Mouse (Mus musculus) spleen, postnatal 10 days (tissue): ENCODE measurements around the gene Chrm4.

Experiments used
- DNase-seq, 2 experiments: peaks; one replicate each; pipeline ENCODE4 v3.0.0; 2021 to 2022; ENCODE audit warnings: low spot score in 2 of 2

Chrm4 gene

DNA sequence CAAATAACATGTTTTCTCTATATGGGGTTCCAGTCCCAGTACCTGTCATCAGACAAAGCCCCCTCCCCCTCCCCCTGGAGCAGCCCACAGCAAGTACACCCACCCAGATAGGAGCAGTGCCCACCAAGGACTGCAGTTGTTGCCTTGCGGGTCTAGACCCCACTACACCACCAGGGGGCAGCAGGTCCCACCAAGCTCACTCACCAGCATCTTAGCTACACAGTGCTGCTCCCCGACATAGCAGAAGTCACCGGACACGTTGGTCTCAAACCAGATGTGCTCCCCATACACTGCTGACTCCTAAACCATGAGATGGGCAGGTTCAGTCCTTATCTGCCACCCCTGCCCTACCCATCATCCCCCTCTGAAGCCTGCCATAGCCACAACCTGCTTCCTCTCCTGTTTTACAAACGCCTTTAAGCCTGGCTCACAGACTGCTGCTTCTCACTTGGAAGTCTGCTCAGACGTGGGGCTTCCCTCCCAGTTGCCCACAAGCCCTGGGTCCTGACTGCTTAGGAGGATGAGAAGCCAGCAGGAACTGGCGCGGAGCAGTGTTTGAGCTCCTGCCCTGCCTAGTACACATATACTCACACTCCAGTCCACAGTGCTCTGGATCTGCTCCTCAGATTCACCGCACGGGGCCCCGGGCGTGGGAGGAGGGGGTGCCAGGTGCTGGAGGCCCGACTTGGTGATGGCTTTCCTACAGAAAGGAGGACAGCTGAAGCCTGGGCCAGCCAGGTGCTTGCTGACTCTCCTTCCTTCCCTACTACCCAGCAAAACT, 17.3 kb downstream of the Chrm4 start:
- peak; percentile 67 to 86 for DNase-seq

DNA sequence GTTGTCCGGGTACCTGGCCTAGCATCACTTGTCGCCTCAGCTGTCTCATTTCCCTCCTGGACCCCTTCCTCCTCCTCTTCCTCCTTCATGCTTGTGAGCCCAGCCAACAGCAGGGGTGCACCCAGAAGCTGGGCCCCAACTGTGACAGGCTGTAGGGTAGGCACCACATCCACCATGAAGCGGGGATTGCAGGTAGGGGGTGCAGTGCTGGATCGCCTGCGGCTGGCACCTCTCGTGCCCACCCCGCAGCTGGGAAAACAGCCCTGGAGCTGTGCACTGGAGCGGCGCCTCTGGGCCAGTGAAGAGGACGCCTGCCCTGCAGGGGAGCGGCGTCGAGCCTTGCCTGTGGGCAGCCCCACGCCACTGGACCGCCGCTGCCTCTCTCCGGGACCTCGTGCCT, 18.4 kb downstream of the Chrm4 start, which contains the start of gene Gm9821:
TSS of gene Gm9821 (plus strand) at position 221 of the 400 bp plus-strand sequence.
- no peak for DNase-seq

DNA sequence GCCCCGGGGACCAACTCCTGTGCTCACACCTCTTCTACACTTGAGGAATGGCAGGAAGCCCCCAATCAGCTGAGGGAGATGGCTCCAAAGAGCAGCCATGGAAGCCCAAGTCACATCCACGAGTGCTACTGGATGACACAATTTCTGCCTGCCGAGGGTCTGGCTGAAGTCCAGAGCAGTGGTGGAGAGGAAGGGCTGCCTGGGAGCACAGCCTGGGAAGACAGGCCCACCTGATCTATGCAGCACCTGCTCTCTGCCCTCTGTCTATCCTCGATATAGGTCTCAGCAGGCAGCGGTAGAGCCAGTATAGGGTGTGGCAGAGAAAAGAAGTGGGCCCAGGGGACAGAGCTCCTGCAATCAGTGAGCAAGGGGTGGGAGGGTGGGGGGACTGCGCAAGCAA, 19.8 kb downstream of the Chrm4 start:
- no peak for DNase-seq

DNA sequence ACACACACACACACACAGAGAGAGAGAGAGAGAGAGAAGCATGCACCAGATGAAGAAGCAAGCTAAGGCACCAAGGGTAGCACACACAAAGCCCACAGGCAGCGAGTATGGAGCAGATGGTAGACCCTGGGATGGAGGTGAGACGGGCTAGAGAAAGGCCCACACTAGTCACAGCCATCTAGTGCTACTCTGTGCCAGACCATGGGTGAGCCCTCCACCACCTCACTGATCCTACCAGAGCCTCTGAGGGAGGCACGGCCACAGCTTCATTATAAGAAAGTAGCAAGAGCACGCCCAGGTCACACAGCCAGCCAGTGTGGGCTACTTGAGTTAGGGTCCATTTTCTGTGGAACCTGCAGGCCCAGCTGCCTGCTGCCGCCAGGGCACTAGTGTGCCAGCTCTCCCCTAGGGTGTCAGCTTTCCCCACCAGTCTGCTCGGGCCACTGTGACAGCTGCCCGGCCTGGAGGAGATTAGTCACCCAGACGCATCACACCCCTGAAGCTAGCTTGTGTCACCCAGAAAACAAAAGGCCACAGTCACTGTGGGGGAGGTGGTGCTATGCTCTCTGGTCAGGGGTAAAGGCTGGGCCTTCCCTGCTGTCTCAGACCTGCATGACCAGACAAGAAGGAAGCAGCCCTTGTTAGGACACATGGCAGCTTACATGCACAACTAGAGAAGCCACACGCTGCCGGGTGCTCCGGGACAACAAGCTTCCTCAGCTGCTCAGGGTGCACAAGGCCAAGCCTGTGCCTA, 20.5 kb downstream of the Chrm4 start:
- no peak for DNase-seq

DNA sequence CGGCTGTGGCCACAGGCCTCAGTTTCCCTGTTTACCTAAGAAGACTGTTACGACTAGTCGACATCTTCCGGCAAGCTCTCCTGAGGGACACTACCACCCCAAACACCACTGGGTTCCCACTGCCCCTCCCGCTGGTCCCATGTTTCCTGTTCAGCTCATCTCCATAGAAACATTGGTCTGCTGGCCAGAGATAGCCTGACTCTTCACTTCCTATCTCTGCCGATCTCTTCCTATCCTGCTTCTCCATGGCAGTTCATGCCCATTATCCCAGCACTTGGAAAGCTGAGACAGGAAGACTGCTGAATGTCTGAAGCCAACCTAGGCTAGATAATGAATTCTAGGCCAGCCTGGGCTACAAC, 21.1 kb downstream of the Chrm4 start:
- peak in 1 of 2 experiments; percentile 44 for DNase-seq

DNA sequence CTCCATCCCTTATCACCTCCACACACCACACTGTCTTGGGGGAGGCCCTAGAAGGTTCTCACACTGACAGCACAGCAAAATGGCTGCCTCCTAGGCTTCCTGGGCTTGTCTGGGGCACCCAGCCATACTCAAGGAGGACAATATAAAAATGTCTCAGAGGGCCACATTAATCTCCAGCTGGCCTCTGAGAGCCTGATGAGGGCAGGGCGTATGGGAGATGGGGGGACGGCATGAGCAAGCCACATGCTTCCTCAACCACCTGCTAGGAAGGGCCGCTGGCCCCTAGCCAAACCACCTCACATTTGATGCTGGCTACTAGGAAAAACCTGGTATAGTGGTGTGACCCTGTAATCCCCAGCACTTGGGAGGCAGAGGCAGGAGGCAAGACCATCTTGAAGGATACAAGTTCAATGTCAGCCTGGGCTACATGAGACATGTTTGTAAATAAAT, 21.8 kb downstream of the Chrm4 start:
- DNase-seq, result peak; percentile 42 to 53

DNA sequence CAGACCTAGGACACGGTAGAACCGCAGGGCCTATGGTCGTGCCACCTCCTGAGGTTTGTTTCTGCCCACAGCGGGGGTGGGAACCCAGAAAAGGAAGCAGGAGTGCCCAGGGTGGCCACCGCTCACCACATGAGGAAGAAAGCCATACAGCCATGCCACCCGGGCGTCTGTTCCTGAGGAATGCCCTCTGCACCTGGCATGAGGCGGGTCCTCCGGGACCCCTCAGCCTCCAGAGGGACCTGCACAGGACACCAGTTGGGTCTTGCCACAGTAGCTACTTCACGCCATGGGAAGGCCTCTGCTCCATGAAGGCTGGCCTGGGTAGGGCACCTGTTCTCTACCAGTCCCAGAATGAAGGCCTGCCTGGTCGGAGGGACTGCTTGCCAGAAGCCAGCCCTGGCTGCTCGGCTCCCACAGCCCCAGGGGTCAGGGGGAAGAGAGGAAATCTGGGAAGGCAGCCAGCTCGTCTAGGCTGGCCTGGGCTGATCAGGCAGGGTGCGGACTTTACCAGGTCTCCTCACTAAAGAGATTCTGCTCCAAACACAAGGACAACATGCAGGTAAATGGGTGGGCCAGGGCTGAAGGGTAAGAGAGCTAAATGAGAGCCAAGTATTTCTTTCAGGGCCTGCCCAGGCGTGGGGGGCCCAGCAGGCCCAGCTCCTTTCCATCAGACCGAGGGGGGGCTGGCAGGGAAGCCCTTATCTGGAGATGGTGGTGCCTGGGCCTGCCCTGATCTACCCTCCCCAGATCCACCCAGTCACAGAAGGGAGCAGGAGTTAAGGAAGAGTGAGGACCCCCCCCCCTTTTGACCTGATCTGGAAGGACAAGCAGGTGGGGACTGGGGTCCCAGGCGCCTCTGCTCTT, 22.6 kb downstream of the Chrm4 start:
- peak in 1 of 2 experiments; percentile 50 for DNase-seq

DNA sequence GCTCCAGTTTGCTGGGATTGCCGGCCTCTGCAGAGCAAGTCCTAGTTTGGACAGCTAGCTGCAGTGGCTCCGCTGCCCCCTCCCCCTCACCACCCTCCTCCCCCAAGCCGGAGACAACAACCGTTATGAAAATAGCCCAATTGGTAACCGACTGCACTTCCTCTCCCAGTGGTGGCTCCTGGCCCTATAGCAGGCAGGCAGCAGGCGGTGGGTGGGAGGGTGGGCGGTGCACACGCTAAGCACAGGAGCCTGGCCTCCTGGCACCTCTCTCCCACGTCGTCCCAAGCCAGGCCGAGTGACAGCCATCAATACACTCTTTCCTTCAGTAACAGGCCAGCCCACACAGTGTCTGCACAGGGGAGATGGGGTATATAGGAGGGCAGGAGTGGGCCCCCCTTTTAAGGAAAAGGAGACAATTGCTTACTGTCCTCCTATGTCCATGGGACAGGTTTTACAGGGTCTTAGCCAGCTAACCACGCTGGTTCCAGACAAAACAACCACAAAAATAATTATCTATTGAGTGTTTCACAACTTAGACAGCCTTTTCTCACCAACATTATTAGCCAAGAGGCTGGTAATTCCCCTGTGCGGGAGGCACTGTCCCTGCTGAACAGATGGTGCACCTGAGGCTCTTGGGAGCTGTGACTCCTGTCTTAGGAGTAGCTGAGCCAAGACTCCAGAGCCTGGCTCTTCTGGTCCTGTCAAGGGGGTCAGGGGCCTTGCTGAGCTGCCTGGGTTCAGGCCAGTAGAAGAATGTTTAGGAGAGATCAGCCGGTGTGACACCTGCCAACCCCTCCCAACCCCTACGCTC, 23.4 kb downstream of the Chrm4 start:
- peak in 1 of 2 experiments; percentile 63 for DNase-seq

DNA sequence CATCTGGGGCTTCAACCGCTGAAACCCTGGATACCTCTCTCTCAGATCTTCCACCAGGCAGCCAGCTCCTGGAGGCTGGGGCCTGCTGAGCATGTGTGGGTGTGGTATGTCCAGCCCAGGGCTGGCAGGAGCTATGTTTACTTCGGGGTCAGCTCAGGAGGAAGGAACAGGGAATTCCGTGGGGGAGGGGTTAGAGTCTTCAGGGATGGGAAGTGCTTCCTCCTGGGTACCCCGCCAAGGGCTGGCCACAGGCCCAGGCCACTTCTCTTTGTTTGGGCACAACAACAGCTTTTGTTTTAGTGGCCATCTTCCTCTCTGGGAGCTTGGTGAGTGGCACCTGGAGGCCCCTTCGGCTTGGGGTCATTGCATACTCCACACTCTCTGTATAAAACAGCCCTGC, 26.8 kb downstream of the Chrm4 start:
- no peak for DNase-seq

DNA sequence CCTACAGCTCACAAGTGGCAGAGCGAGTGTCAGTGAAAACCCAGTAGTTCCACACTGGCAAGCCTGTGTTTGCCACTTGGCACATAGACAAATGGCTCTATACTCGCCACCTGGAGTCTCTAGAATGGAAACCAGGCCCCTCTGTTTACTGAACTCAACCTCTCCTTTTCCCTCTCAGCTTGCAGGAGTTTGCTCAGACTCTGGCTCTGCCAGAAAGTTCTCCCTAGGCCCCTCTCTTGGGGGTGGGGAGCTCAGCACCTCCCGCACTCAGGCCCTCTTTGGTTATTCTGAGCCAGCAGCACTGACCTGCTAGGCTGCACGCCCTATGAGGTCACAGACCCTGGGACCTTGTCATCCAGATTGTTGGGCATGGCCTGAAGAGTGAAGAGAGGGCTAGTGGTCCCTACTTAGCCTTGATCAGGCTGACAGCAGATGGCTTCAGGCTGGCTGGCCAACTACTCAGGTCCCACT, 28.1 kb downstream of the Chrm4 start:
- DNase-seq, result no peak

DNA sequence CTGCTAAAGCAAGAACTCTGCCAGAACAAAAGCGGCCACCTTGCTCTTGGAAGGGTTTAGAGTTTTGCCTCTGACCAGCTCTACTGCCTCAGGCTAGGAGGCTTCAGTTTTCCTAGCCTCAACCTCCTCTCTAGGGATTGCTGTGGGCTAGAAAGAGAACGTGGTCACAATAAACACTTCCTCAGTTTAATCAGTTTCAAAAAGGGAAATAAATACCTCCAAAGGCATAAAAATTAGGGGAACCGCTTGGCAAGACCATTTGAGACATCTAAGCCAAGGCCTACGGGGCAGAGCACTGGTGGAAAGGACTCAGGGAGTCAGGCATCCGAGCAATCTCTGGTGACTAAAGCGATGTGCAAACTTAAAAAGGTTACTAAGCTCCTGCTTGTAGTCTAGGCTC, 28.8 kb downstream of the Chrm4 start:
- DNase-seq, result no peak

DNA sequence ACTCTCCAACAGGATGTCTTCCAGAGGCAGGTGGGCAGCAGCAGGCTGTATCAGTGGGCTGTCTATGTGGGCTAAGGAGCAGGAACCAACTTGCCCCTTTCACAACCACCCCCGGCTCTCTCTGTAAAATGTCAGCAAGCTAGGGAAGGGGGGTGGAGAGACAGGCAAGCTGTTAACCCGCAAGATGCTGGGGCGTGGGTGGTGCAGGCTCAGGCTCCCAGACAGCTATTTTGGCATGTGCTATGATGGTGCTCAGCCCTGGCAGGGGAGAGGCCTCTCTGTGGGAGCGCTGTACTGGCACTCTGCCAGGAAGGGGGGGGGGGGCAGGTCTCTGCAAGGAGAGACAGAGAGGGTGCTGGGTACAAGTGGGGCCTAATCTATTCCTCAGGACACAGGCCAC, 30.0 kb downstream of the Chrm4 start:
- DNase-seq, result peak in 1 of 2 experiments; percentile 51

DNA sequence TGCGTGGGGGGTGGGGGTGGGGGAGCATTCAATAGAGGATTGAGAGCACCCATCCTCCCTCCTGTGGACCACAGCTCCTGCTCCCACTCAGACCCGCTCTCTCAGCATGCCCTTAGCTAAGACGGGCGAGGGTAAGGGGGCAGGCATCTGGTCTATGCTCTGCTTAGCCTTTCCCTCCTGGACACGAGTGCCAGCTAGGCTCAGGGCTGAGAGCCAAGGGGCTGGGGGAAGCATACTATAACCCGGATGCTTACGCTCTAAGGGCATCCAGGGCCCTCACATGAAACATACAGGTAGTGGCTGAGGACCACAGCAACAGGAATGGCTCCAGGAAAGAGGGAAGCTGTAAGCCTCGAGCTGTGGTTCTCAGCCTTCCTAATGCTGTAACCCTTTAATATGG, 31.0 kb downstream of the Chrm4 start:
- no peak for DNase-seq

DNA sequence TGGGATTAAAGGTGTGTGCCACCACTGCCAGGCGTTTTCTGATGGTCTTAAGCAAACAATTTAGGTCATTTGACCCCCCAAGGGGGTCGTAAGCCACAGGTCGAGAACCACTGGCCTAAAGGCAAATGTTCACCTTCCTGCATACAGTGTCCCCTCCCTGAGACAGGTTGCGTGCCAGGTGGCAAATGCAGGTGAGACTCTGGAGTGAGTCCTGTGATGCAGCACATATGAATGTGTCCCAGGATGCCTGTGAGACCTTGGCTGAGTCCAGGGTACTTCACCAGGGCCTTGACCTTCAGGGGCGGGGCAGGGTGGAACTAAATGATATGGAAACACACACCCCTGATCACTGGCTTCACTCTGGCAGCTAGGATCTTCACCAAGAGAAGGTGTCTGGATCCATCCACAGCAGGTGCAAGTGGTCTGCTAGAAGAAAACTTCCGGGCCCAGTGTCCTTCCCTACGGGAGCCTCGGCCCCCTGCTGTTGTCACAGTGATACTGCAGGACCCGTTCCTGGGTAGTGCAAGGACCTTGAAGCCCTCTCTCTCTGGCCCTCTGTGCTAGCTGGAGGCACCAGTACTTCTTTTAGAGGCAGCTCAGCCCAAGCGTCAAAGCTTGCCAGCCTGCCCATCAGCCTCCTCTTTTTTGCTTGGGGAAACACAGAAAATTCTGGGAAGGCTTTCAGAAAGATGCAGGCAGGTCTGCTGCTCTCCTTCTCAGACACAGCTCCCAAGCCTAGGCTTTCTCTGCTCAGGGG, 31.8 kb downstream of the Chrm4 start:
- DNase-seq, result peak; percentile 37 to 70

DNA sequence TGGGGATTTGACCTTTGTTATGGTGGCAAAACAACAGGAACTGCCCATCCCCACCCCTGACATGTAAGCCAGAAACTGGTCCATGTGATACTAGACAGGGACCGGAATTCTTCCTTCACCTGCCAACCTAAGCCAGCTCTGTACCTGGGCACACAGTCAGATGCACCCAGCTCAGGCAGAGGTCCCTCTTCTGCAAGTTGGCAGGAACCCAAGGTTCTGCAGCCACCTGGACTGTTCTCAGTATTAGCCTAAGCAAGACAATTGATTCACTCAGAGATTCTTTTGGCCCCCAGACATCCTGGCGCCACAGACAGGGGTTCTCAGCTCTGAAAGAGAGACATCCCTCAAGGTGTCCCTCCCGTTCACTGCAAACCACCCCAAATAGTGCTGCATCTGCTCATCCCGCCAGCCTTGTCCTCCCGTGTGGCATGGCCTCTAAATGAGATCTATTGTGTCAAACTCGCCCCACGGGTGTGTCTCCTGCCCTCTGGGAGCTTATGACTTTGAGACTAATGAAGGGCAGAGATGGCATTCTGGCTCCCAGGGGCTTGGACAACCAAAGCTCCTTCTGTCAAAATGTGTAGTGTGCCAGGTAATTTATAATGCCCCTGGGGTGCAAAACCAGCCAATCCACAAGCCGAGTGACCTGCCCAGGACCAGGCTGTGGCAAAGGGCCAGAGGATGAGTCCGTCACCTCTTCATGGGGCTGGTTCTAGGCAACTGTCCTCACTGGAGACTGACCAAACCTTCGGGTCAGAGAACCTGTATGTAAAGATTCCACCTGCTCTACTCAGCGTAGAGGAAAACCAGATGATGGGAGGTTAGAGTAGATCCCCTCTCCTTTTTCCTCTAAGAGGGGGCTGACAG, 32.7 kb downstream of the Chrm4 start:
- no peak for DNase-seq

DNA sequence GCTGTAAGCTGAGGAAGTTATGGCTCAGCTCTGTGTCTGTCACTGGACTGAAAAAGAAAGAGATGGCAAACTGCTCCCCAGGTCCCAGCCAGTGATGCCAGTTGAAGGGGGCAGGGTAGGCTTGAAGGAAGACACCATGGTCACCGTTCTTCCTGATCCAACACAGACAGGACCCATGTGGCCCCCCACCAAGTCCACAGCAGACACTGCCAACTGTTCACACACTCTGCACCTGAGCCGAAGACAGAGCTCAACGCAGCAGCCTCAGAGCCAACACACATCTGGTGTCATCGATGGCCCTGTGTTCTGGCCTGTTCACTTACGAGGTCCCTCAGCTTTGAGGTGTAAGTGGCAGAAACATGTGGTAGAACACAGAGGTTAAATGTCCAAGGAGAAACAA, 33.4 kb downstream of the Chrm4 start:
- DNase-seq, result no peak

DNA sequence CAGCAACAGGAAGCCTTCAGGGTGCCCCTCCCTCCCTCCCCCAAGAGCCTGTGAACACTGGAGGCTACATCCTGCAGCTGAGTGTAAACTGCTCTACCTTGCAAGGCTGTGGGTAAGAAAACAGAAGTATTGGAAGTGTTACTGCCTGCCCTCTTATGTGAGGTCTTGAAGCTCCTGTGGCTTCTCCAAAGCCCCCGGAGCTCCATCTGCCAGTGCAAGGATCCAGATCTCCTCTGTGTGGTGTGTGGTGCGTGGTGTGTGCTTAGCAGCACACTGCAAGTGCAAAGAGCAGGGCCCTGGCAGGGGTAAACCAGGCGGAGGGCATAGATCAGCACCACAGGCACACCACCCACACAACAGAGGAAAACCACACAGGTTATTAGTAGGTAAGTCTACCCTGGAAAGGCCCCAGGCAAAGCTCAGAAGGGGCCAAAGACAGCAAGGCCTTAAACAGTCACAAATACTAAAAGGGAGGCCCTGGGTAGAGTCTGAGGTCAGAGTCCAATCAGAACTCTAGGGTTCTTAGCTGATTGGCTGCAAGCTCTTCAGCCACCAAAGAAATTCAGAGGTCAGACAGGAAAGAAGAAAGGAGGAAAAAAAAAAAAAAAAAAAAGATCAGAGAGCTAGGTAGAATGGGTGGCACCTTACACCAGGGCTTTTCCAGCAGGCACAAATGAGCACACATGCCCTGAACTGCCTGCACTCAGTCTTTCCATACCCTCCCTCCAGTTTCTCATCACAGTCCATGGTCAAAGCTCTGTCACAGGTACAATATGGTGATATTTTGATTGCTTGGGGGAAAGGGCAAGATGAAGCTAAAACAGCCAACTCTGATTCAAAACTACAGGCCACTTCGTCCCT, 35.1 kb downstream of the Chrm4 start:
- no peak for DNase-seq

DNA sequence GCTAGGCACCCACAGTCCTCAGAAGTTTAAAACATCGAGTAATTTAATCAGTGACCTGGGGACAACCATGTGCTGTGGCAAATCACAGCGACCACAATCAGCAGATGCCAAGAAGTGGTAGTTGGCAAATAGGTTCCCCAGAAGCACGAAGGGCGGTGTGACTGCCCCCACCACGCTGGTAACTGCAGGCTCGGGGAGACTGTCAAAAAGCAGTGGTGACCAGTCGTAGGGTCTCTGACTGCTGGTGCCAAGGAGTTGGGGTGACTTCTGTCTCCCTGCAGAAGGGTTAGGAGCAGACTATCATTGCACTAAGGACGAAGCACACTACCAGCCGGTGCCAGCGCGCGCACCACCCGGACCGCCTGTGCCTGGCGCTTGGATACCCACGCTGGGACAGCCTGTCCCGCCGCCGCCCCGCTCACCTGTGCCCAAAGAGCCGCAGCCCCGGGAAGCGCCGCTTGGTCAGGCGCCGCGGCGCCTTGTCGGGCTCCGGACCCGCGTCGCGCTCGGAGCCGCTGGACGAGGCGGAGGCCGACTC, 35.9 kb downstream of the Chrm4 start:
- no peak for DNase-seq
